Mouse (Mus musculus): ENCODE data around the gene Xkrx. TPM values are rescaled to one million over a fixed set of nuclear protein-coding genes. Genes with fewer than 3 reads are reported as not detected.
A peak's percentile ranks its signal among the peaks of the same experiment; 100 is the strongest.
"Not testable (repeated sequence)": the region's sequence is repeated elsewhere in the genome, so short reads cannot be mapped to it uniquely, and the experiment has no call there.

Gene Xkrx
- 1 to 10 TPM in 1 of 2 experiments, under 1 TPM in 1; 0.87 to 2.3 TPM for total RNA-seq (2021)
- long read RNA-seq, experiment 1 = 0 reads
- long read RNA-seq, experiment 2 = 0 reads

GRCm38 (mm10) chrX:134162043-134162720 lies at the start of gene Xkrx:
Gene Xkrx (minus strand): TSS chrX:134162076.
- peak in 1 of 2 experiments; percentile 17 for DNase-seq

GRCm38 (mm10) chrX:134211151-134211642 lies 49.3 kb upstream of the Xkrx start:
- no peak for DNase-seq

GRCm38 (mm10) chrX:134208491-134208890 lies 46.6 kb upstream of the Xkrx start:
- no peak for DNase-seq

- not testable (repeated sequence) for DNase-seq
Observed at GRCm38 (mm10) chrX:134187201-134187600, 25.3 kb upstream of the Xkrx start, which contains the start of gene Arl13a. Gene Arl13a (plus strand): TSS chrX:134187501.

GRCm38 (mm10) chrX:134174699-134175098 lies 12.8 kb upstream of the Xkrx start:
- no peak for DNase-seq

GRCm38 (mm10) chrX:134170584-134170983 lies 8.7 kb upstream of the Xkrx start:
- DNase-seq = no peak

GRCm38 (mm10) chrX:134163484-134163883 lies 1.6 kb upstream of the Xkrx start:
- DNase-seq = peak; percentile 4 to 12

- no peak for DNase-seq
Observed at GRCm38 (mm10) chrX:134162826-134163225, 950 bp upstream of the Xkrx start.

- DNase-seq = no peak
Observed at GRCm38 (mm10) chrX:134160442-134160841, 1.4 kb downstream of the Xkrx start.

- DNase-seq = no peak
Observed at GRCm38 (mm10) chrX:134158151-134158550, 3.7 kb downstream of the Xkrx start.

- DNase-seq = no peak
Observed at GRCm38 (mm10) chrX:134141986-134142385, 19.9 kb downstream of the Xkrx start.

GRCm38 (mm10) chrX:134141551-134141950 lies 20.3 kb downstream of the Xkrx start:
- DNase-seq = no peak

- DNase-seq = no peak
Observed at GRCm38 (mm10) chrX:134140024-134140423, 21.9 kb downstream of the Xkrx start.

- no peak for DNase-seq
Observed at GRCm38 (mm10) chrX:134133821-134134220, 28.1 kb downstream of the Xkrx start.

- peak; percentile 2 to 17 for DNase-seq
Observed at GRCm38 (mm10) chrX:134132295-134132694, 29.6 kb downstream of the Xkrx start.

- no peak for DNase-seq
Observed at GRCm38 (mm10) chrX:134128549-134128948, 33.3 kb downstream of the Xkrx start.

GRCm38 (mm10) chrX:134116417-134116816 lies 45.5 kb downstream of the Xkrx start:
- peak in 1 of 2 experiments; percentile 0 for DNase-seq

- DNase-seq = no peak
Observed at GRCm38 (mm10) chrX:134111767-134112166, 50.1 kb downstream of the Xkrx start.

GRCm38 (mm10) chrX:134102641-134103040 lies 59.2 kb downstream of the Xkrx start:
- peak in 1 of 2 experiments; percentile 0 for DNase-seq

All from heart, adult 18-20 months (tissue).